Mouse (Mus musculus) frontal cortex, postnatal 14 days (tissue): ENCODE measurements at regions not wholly inside any gene's neighbourhood (a gene's known extent, or its start where the extent isn't known, plus 50 kb on each side); places are given as distances from the start of the nearest gene placed in this dataset.

Source experiments
- DNase-seq, 2 experiments: peaks; one replicate each; pipeline ENCODE4 v3.0.0; 2022; ENCODE audit warnings: low spot score in 2 of 2

GRCm38 (mm10) chr6:95179993-95180392, 63.0 kb downstream of the Kbtbd8 start:
- no peak for DNase-seq

DNA sequence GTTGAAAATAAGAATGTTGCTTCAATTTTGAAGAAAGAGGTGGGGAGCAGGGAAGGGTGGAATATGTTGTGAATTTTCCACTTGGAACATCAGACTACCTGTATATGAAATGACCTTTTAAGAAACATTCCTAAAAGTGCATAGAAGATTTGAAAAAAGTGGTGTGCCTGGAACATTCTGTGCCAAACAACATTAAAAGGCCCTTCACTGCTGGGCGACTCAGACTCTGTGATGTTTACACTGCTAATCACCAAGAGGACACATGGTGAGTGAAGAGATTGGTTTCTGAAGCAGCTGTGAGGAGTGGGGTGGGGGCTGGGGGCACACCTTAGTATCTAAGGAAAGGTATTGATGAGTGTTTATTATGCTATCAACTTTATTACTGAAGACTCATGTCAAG, 65.2 kb downstream of the Kbtbd8 start:
- no peak for DNase-seq

- DNase-seq = no peak
Measured at GRCm38 (mm10) chr6:95185074-95185931, 68.3 kb downstream of the Kbtbd8 start.

GRCm38 (mm10) chr6:95196631-95197030, 79.6 kb downstream of the Kbtbd8 start:
- DNase-seq = no peak

DNA sequence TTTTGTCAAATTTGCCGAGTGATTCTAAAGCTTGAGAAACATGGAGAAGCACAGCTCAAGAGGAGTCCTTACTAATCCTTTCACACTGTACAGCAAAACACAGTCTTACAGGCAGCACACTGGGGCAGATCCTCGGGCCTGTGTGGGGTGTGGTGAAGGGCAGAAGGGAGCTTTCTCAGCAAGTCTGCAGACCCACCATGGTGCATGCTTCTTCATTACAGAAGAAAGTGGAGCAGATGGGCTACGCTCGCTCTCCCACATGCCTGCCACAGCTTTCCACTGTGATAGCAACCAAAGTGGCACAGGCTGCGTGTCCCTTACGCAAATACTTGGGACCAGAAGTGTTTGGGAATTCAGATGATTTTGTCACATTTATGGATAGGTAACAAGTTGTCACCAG, 81.6 kb downstream of the Kbtbd8 start:
- peak; percentile 27 to 36 for DNase-seq

DNA sequence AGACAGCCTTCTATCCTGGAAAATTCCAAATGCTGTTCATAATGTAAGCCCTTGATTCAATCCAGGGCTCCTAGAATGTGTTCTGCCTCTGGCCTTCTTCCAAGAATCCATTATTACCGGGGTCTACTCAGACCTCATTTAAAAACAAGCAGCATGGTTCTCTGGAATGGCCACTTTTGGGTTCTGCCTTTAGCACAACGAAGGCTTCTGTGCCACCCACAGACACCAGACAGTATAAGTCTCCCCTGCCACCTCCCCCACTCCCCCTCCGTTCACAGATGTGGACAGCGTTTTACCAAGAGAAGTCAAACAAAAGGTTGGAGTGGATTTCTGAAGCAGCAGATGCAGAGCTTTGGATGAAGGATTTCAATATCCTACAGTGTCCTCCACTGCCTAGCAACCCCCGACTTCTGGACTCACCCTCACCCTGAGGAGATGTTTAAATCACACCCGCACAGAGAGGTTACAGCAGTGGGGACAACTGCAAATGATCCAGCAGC, 85.3 kb downstream of the Kbtbd8 start:
- no peak for DNase-seq

DNA sequence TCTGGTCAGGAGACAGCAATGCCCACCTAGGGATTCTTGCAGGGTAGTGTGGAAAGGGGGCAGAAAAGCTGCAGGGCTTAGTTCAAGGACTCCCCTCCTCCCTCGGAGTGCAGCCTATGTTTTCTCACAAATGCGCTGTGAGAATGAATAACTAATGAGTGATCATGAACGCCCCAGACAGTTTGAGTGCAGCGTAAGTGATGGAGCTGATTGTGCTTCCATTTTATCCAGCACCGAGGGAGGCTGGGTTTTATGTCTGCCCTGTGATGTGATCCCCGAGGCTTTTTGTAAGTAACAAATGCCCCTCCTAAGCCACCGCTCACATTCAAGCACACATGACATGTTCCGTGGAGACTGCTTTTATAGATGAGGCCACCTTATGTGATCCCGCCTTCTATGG, 85.9 kb downstream of the Kbtbd8 start:
- DNase-seq = no peak

DNA sequence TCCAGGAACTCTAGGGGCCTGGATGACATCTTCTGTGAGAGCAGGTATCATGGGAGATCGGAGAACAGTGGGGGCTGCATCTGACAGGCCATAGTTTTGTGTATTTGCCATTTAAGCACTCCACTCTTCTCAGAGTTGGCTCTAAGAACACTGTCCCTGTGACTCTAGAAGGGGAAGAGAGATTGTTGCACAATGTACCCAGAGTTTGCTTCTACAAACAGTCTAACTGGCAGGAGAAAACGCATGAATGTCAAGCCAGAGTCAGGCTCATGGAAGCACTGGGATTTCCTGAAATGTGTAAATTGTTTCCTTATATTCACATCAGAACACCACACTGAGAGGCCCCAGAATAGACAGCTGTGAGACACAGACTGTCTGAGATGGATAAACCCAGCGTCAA, 87.2 kb downstream of the Kbtbd8 start:
- DNase-seq = no peak

- peak in 1 of 2 experiments; percentile 49 for DNase-seq
Measured at GRCm38 (mm10) chr6:95207063-95207462, 90.0 kb downstream of the Kbtbd8 start.

DNA sequence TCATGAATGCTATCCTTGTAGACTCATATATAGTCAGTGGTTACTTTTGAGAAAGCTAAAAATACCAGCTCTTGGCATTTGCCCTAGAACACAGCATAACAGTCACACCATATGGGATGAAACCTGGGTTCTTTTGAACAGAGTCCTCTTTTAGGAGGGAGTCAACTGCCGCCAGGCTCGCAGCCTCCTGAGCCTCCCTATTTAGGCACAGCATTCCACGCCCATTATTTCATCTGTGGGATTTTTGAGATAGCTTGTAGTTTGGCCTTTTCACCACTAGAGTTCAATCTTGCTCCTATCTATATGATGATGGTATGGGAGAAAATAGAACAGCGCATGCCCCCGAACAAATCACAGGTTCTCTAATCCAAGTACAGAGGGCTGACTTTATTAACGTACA, 100.4 kb downstream of the Kbtbd8 start:
- DNase-seq = peak; percentile 39 to 50

- DNase-seq = no peak
Measured at GRCm38 (mm10) chr6:95218830-95219229, 101.8 kb downstream of the Kbtbd8 start.

- DNase-seq = peak; percentile 63 to 91
Measured at GRCm38 (mm10) chr6:95223537-95223936, 98.4 kb upstream of the Gm10234 start.

GRCm38 (mm10) chr6:95229885-95230284, 92.0 kb upstream of the Gm10234 start:
- no peak for DNase-seq

- no peak for DNase-seq
Measured at GRCm38 (mm10) chr6:95234712-95235111, 87.2 kb upstream of the Gm10234 start.

- DNase-seq = no peak
Measured at GRCm38 (mm10) chr6:95243657-95244056, 78.3 kb upstream of the Gm10234 start.

DNA sequence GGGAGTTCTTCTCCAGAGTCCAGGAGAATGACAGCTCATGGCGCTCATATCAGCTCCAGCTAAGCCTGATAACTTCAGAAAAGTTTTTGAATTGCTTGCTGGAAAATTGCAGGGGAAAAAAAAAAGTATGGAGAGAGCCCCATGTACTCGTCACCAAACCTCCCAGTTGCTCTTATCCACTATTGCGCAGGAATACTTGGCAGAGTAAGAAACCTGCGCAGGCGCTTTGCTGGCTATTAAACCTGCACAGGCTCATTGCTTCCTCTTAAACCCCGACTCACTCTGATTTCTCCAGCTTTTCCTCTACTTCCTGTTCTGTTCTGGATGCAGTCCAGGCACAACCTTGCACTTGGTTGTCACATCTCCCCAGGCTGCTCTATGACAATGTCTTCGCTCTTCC, 77.0 kb upstream of the Gm10234 start:
- no peak for DNase-seq

- DNase-seq = no peak
Measured at GRCm38 (mm10) chr6:95256303-95256702, 65.6 kb upstream of the Gm10234 start.

GRCm38 (mm10) chr6:95261001-95261400, 60.9 kb upstream of the Gm10234 start:
- no peak for DNase-seq

- no peak for DNase-seq
Measured at GRCm38 (mm10) chr6:95264011-95264869, 57.7 kb upstream of the Gm10234 start.

- no peak for DNase-seq
Measured at GRCm38 (mm10) chr6:95269524-95269923, 52.4 kb upstream of the Gm10234 start.
